Mouse (Mus musculus) bone marrow macrophage, adult 2 months (primary cell): ENCODE results near the gene Fxyd7. TPM values are rescaled to one million over a fixed set of nuclear protein-coding genes. Genes with fewer than 3 reads are reported as not detected.

Experiments
- H3K27ac ChIP-seq: 2 replicates; pipeline ENCODE4 v1.5.1; 2012; ENCODE audit warnings: low read depth, low read length; ENCODE audit not compliant: insufficient read depth
- H3K4me1 ChIP-seq: 2 replicates; pipeline ENCODE4 v1.6.1; 2012; ENCODE audit warnings: low read length; ENCODE audit not compliant: control insufficient read depth, insufficient read depth
- H3K4me3 ChIP-seq: 2 replicates; pipeline ENCODE4 v1.5.1; 2012; ENCODE audit warnings: mild to moderate bottlenecking, low read length, moderate library complexity; ENCODE audit not compliant: insufficient read depth
- CTCF ChIP-seq: IDR thresholded peaks from 2 replicates; pipeline ENCODE4 v1.5.1; 2012; ENCODE audit warnings: low read depth, mild to moderate bottlenecking, low read length, moderate library complexity
- POLR2A ChIP-seq: IDR thresholded peaks from 2 replicates; pipeline ENCODE4 v1.6.1; 2012; ENCODE audit warnings: mild to moderate bottlenecking, low read depth, low read length, borderline replicate concordance
- polyA plus RNA-seq: library from polyadenylated mRNA; stranded (reverse); fragments of >200 nt; gene quantifications from 2 replicates; pipeline ENCODE4 v1.2.4, GENCODE M21; 2012; ENCODE audit not compliant: missing spikeins, insufficient read depth, insufficient read length

Fxyd7 gene
- polyA plus RNA-seq, 1 experiment, result not detected

DNA sequence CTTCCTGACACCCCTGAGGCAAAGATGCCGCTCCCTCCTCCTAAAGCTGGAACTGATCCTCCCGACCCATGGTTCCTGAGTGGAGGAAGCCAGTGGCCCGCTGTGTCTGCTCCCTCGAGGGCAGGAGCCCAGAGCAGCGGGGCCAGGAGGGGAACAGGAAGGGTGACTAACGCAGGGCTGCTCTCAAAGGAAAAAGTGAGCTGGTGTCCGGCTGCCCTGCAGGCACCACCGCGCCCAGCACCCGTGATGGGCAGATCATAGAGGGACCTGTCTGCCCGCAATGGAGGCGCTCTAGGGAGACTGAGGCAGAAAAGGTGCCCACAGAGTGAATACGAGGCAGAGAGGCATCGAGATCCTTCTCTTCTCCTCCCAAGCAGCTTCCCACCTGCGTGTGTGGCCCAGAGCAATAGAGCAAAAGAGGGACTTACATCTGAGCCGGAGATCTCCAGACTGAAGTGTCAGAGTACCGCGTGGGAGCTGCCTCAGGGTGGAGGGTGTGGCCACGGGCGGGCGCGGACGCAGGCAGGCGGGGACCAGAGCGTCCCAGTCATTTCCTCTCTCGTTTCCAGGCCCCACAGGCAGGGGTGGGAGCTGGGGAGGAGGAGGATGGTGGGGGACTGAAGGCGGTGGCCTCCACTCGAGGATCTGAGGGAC lies 9.5 kb downstream of the Fxyd7 start:
- Histone ChIP-seq H3K4me3 (peak overlapping the region; percentile 73), H3K4me1 (peaks cover 25% of the 10 kb centered on the region), H3K27ac (peak overlapping the region; percentile 76)
- no peak for TF ChIP-seq CTCF
- no peak for TF ChIP-seq POLR2A

DNA sequence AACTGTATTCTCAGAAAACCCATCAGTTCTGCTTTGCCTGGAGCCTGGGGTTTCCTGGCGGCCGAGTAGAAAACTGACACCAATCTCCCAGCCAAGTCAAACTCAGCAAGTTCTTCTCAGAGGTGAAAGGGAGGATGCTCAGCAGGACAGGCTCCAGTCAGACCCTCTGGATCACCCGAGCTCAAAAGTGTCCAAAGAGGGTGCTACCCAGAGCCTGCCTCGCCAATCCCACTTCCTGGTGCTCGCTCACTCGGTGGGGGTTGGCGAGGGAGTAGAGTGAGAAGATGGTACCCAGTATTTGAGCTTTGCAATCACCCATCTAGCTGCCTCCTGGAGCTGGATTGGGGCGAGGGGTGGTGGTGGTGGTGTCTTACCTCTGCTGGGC lies 10.3 kb downstream of the Fxyd7 start:
- Histone ChIP-seq H3K4me3 (peak overlapping the region; percentile 73), H3K27ac (peak overlapping the region; percentile 76), H3K4me1 (peaks cover 30% of the 10 kb centered on the region)
- no peak for TF ChIP-seq POLR2A
- no peak for TF ChIP-seq CTCF

DNA sequence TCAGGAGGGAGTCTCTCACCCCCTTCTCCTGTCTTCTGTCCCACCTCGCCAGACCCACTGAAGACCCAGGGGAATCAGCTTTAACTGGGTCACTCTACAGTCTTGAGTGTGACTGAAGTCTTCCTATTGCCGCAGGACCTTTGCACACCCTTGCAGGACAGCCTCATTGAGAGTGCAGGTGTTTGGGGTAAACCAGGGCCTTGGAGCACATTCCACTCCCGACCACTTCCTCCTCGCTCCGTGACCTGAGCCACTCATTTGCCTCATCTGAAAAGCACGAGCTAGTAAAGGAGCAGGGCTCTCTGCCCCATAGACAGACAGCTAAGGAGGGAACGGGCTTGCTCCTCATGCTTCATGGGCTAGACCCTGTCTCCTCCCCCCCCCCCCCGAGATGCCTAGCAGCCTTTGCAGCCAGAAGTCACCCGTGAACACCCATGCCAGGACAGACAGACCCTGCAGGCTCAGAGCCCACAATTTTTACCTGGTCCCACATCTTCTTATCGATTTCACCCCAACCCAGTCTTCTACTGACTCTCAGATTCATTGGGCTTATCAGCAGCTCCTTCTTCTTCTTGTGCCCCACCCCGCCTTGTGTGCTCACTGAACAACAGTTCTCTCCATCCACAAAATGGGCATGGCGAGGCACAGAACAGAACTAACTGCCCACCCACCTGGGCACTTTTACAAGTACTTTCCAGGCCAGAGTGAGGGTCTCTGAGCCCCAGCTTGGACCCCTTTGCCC lies 10.8 kb downstream of the Fxyd7 start:
- H3K4me1 ChIP-seq, result peaks cover 31% of the 10 kb centered on the region

DNA sequence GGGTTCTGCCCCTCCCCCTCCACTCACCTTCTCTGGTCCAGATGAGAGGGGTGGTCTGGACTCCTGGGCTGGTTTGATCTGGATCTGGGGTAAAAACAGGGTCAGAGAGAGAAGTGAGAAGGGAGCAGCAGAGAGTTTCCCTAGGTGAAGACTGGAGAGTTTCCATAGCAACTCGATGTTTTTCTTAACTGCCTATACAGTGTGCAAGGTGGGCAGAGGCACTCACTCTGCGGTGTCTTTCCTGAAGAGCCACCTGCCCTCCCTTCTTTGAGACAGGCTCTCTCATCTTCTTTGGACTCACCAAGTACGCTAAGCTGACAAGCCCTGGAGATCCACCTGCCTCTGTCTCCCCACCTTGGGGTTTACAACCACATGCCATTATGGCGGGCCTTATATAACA lies 12.3 kb downstream of the Fxyd7 start:
- TF ChIP-seq POLR2A, result no peak
- no peak for TF ChIP-seq CTCF
- H3K27ac ChIP-seq, result no peak overlapping the region
- H3K4me3 ChIP-seq, result no peak overlapping the region
- H3K4me1 ChIP-seq, result peaks cover 43% of the 10 kb centered on the region

More for the DNA sequence above, 10.8 kb downstream of the Fxyd7 start:
- Histone ChIP-seq H3K27ac (no peak overlapping the region; the same call in 1 of the 2 replicates), H3K4me3 (peak overlapping the region; percentile 73)
- TF ChIP-seq POLR2A (no peak), CTCF (no peak)

DNA sequence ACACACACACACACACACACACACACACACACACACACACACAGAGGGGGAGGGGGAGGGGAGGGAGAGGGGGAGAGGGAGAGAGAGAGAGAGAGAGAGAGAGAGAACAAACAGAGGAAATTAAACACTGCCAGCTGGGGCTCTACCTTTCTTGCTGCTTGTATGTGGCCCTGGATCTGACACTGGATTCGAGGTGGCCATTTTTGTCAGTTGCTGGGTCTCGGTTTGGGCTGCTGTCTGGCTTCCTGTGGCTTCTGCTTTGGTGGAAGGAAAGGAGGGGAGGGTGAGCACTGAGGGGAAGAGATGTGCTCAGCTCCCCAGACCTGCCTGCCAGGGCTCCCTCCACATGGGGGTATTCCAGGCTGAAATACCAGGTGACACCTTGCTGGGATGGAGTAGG lies 13.6 kb downstream of the Fxyd7 start:
- 0 out of 2 replicates have a peak overlapping the region, but pooled peaks have one; percentile 5 for H3K4me3 ChIP-seq
- H3K27ac ChIP-seq, result no peak overlapping the region
- H3K4me1 ChIP-seq, result peaks cover 54% of the 10 kb centered on the region
- TF ChIP-seq POLR2A (no peak), CTCF (no peak)

DNA sequence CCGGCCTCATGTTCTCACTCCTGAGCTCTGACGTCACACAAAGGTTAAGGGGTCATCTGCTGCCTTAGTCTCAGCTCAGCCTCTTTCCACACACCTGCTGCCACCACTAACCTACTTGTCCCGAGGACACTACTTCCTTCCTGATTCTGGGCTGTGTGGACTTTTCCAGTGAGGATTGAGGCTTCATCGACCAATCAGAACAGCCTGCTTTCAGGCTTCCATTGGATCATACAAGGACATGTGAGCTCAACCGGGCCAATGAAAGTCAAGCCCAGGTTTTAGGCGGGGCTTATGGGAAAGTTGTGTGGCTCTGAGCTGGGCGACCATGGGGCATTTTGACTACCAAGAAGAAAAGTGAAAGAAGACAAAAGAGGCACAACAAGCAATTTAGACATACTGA lies 14.3 kb downstream of the Fxyd7 start:
- no peak overlapping the region for H3K4me3 ChIP-seq
- no peak overlapping the region for H3K27ac ChIP-seq
- H3K4me1 ChIP-seq, result peaks cover 58% of the 10 kb centered on the region
- TF ChIP-seq CTCF, result no peak

DNA sequence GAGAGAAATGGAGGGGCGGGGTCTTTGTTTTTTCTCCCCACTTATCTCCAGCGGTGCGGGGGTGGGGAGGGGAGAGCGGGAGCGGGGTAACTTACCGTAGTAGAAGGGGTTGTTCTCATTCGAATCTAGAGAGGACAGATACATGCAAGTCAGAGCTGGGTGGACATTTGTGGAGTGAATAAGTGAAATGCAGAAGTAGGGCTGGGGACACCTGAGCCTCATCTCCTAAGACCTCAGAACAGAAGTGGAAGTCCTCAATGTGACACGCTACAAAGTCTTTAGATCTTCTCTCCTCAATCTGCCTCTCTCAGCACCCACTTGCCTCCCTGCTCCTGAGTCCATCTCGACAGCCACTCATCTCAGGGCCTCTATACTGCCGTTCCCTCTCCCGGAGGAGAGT lies 16.0 kb downstream of the Fxyd7 start:
- Histone ChIP-seq H3K4me1 (peaks cover 56% of the 10 kb centered on the region), H3K27ac (no peak overlapping the region), H3K4me3 (no peak overlapping the region)
- TF ChIP-seq CTCF (no peak), POLR2A (no peak)

DNA sequence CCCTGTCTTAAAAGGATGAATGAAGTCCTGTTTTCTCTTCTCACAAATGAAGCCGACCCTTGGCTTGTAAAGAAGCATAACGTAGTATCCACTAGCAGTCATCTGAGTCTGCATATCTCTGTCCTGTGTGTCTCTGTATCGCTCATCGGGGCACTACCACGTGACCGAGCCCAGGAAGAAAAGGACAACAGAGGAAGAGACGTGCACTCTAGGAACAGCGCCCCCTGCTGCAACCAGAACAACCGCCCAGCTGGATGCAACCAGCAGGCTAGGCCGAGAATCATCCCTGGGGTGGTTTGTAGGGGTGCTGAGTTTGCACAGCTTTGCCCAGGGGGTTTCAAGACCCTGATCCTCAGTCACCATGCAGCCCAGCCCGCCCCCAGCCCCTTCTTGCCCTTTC lies 16.5 kb downstream of the Fxyd7 start:
- no peak overlapping the region for H3K4me3 ChIP-seq
- H3K27ac ChIP-seq, result peak overlapping the region; percentile 71
- H3K4me1 ChIP-seq, result peaks cover 54% of the 10 kb centered on the region
- TF ChIP-seq POLR2A (no peak), CTCF (peak; percentile 62; the same call in 1 of the 2 replicates)

DNA sequence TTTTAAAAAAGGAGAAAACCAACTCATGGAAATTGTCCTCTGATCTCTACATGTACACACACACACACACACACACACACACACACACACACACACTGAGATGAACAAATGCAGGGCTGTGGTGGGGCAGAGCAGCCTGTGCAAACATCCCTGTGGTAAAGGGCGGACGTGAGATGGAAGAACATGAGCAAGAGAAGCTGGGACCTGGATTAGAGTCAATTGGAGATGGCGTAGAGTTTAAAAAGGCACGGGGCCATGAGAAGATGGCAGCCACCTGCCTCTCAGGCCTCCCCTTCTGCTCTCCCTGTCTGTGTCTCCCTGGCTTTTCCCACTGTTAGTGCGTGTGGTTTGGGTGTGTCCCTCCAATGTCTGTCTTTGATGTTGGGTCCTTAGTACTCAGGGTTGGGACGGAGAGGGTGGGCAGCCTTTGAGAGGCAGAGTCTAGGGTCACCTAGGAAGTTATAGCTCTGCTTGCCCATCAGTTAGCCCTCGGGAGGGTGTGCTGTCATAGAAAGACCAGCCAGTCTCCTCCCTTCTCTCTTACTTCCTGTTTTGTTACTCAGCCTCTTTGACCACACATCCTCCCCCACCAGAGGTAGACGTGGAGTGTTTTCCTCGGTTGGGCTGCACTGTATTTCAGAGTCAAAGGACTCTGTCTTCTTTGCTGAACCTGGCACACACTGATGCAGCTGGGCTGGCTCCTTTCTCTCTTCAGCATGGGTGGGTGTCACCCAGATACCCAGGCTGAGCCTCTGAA lies 17.7 kb downstream of the Fxyd7 start:
- TF ChIP-seq CTCF (no peak), POLR2A (no peak)
- H3K4me1 ChIP-seq, result peaks cover 51% of the 10 kb centered on the region
- H3K27ac ChIP-seq, result peak overlapping the region; percentile 75
- no peak overlapping the region for H3K4me3 ChIP-seq

DNA sequence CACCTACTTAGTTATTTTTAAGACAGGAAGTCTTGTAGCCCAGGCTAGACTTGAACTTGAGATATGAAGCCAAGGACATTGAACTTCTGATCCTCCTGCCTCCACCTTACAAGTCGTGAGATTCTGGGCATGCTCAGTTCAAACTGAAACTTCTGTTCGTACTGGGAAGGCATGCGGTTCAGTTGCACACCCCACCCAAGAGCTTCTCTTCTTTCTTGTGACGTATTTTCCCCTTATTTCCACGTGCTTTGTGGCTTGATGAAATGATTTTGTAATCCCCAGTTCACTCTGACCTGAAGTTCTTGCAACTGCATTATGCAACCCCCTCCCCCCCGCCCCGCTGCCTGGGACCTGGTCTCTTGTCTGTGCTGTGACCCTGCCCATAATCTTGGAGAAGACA lies 19.5 kb downstream of the Fxyd7 start:
- H3K27ac ChIP-seq, result peak overlapping the region; percentile 80
- H3K4me1 ChIP-seq, result peaks cover 42% of the 10 kb centered on the region
- H3K4me3 ChIP-seq, result no peak overlapping the region
- TF ChIP-seq POLR2A (no peak), CTCF (no peak)
